Mouse (Mus musculus) kidney, adult 2 months (tissue): ENCODE data around the gene Wdr3.

Experiments used
- CTCF ChIP-seq: fragments of 200-500 bp; conservative IDR thresholded peaks from 2 replicates; pipeline ENCODE4 v1.5.1; 2011; ENCODE audit warnings: low read depth, mild to moderate bottlenecking, control low read depth, low read length, moderate library complexity, mixed read lengths; ENCODE audit not compliant: insufficient read depth, insufficient read length
- POLR2A ChIP-seq: fragments of 200-500 bp; IDR thresholded peaks from one replicate; pipeline ENCODE4 v1.6.1; 2011; ENCODE audit warnings: low read depth, low read length, control low read depth

- TF ChIP-seq CTCF (no peak), POLR2A (no peak)
These were observed 39.8 kb downstream of the Wdr3 start for GRCm38 (mm10) chr3:100122445-100122844.
